Mouse (Mus musculus): Measurements from ENCODE around the gene Cd82.
A peak's percentile ranks its signal among the peaks of the same experiment; 100 is the strongest.

Gene Cd82

DNA sequence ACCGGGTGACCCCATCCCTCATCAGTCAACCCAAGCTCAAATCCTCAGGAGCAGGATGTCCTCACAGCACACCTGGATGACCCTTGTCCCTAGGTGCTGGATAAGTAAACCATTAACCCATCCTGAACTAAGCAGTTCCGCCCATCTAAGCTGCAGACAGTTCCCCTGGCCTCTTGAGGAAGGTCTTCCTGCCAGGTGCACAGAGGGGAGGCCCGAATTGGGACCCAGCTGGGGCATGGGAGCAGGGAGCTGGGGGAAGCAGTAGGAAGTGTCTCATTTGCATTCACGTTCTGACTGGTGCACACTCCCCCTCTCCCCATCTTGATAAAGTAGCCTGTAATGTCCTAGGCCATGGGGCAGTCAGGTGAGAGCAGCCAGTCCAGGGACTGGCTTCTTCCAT is 50.8 kb downstream of the Cd82 start:
- no peak for DNase-seq

DNA sequence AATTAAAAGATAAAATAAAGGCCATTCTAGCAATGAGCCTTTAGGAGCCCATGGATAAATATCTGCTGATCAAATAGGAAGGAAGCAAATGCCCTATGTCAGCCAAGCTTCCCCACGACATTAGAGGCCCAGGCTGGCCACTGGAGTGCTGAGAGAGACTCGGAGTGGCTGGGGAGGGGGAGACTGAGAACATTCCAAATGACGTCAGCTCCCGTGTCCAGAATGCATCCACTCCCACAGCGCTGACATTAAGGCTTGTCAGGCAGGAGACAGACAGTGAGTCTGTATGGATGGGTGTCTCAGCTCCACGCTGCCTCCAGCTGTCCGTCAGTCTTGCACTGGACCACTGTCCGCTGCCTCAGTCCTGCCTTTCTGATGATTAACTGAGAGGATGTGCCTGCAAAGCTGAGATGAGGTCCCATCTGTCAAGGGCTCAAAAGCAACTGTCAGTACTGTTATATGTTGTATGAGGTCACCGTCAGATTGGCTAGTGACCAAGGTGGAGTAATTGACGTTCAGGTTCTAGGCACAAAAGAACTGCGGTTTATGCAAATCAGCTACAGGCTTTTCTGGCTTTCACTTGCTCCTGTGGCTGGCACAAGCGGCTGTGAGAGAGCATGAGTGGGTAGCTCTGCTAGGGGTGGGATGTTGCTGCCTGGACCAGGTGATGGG is 51.9 kb downstream of the Cd82 start:
- DNase-seq: no peak

- no peak for DNase-seq
Measured at GRCm38 (mm10) chr2:93405017-93405425, 57.9 kb downstream of the Cd82 start.

GRCm38 (mm10) chr2:93404169-93404568 is 58.8 kb downstream of the Cd82 start:
- no peak for DNase-seq

GRCm38 (mm10) chr2:93403267-93403666 is 59.7 kb downstream of the Cd82 start:
- DNase-seq: no peak

DNA sequence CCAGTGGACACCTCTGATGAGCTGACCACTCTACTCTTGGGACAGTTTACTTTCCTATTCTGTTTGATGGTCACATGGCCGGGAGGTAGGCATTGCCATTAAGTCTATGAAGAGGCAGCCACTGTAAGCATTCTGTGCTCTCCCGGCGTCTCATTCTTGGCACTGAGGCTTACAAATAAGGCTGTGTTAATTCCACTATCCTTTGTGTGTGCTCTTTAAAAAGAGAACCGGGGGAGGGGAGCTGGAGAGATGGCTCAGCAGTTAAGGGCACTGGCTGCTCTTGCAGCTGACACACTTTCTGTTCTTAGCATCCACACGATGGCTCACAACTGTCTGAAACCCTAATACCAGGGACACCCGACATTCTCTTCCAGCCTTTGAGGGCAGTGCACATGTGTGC is 71.7 kb downstream of the Cd82 start:
- no peak for DNase-seq

GRCm38 (mm10) chr2:93390170-93390926 is 72.6 kb downstream of the Cd82 start:
- DNase-seq: no peak

DNA sequence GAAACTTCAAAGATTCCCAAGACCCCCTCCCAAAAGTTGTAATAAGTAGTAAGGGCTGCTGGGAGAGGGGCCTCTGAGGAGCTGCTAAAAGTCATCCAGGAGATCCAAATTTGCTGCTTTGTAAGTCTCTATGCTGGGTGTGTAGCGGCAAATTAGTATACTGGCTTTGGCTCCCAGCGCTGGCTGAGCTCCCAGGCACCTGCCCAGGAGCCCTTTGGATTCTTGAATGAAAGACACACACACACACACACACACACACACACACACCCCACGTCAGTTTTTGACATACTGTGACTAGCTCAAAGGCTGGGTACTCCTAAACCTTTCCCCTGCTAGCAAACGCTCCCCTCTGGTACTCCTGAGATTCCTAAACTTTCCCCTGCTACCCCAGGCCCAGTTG is 76.0 kb downstream of the Cd82 start:
- no peak for DNase-seq

- DNase-seq: peak; percentile 29
Measured at GRCm38 (mm10) chr2:93383831-93384230, 79.1 kb downstream of the Cd82 start.

DNA sequence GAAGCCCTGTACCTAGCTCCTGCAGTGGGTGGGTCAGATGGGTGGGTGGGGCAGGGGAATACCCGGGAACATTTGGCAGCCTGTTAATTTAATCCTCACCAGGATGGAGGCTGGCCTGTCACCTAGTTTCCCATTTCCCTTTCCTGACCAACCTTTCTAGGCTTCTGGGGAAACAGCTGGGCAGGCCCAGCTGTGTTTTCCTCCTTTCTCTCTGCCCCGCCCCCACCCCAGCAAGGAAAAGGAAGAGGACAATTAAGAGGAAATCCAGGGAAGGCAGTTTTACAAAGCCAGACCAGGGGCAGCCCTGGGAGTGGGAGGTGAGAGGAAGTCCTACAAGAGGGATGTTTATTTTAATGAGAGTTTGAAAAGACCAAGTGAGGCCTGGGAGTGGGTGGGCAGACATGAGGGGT is 82.3 kb downstream of the Cd82 start:
- DNase-seq: no peak

DNA sequence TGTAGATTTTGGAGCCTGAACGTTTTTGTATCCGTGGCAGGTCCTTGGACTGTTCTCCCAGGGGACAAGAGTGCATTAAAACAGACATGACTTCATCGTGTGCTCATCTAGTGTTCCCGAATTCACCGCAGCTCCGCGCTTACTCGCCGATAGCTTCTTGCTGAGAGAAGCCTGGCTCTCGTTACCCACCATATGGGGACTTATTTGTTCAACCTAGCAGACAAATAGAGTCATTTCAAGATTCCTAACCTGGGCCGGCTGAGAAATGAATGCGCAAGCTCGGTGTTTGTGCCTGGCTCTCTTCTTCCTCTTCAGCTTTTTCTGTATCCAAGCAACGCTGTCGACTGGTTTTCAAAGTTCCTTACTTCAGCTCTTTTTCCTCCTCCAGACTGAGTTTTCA is 85.1 kb downstream of the Cd82 start:
- DNase-seq: peak; percentile 49

- DNase-seq: no peak
Measured at GRCm38 (mm10) chr2:93377157-93377556, 85.8 kb downstream of the Cd82 start.

- no peak for DNase-seq
Measured at GRCm38 (mm10) chr2:93372872-93373271, 90.1 kb downstream of the Cd82 start.

DNA sequence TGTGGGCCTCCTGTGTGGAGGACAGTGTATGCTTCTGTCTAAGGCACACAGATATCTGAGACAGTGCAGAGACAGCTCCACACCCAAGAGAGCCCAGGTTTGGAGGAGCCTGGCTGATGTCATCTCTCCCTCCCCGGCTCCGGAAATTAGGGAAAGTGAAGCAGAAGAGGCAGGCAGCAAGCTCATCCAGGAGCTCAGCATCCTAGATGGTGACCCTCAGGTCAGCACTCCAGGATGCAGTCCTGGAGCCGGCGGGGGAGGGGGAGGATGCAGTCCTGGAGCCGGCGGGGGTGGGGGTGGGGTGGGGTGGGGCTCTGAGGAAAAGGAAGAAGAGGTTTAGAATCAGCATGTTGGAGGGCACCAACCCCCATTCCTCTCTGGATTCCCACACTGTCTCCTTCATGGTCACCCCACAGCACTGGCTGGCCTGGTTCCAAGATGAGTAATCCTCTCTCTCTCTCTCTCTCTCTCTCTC is 90.8 kb downstream of the Cd82 start:
- DNase-seq: no peak

All from cerebellum, adult 8-10 months (tissue).